Mouse (Mus musculus): Measurements from ENCODE around the gene Mup5. TPM values are rescaled to one million over a fixed set of nuclear protein-coding genes. Genes with fewer than 3 reads are reported as not detected.
"Not testable (repeated sequence)": the region's sequence is repeated elsewhere in the genome, so short reads cannot be mapped to it uniquely, and the experiment has no call there.

The Mup5 gene
- polyA plus RNA-seq, 1 experiment from 2014 or later, result not detected

- ATAC-seq; H3K27me3 ChIP-seq (replicated peaks); H3K4me3 ChIP-seq; H3K36me3 ChIP-seq; H3K9ac ChIP-seq; H3K4me2 ChIP-seq; H3K27ac ChIP-seq; H3K9me3 ChIP-seq (replicated peaks); H3K4me1 ChIP-seq: not testable (repeated sequence)
- 58% methylated on average over 1 of the region's 1 CpGs for WGBS (ENCODE audit: insufficient replicate concordance)
These were observed 45.3 kb downstream of the Mup5 start for GRCm38 (mm10) chr4:61789699-61790098.

- not testable (repeated sequence) for H3K4me2 ChIP-seq; H3K4me1 ChIP-seq; H3K9ac ChIP-seq; H3K27ac ChIP-seq; H3K36me3 ChIP-seq; ATAC-seq; H3K27me3 ChIP-seq (replicated peaks); H3K4me3 ChIP-seq; H3K9me3 ChIP-seq (replicated peaks)
- 71% methylated on average over 1 of the region's 1 CpGs for WGBS (ENCODE audit: insufficient replicate concordance)
These were observed 50.8 kb downstream of the Mup5 start for GRCm38 (mm10) chr4:61784231-61784630.

- H3K9ac ChIP-seq; H3K4me1 ChIP-seq; H3K4me2 ChIP-seq; H3K27ac ChIP-seq; H3K27me3 ChIP-seq (replicated peaks); H3K36me3 ChIP-seq; H3K9me3 ChIP-seq (replicated peaks); H3K4me3 ChIP-seq; ATAC-seq: not testable (repeated sequence)
- WGBS (ENCODE audit: insufficient replicate concordance), result 55% methylated on average over 1 of the region's 5 CpGs
These were observed 52.9 kb downstream of the Mup5 start, which contains the start of gene Mup19 for GRCm38 (mm10) chr4:61782169-61782568. Gene Mup19 (minus strand): TSS chr4:61782269.

Other genes starting within 250 kb of the Mup5 start
- not detected in 2 replicates for gene Mup17, start 239.4 kb downstream of the Mup5 start, polyA plus RNA-seq (2016; fragmentation: Nextera tagmentation; extraction: Ambion mirVana)
- not detected in 2 replicates for gene Mup18, start 161.1 kb downstream of the Mup5 start, polyA plus RNA-seq (2016; fragmentation: Nextera tagmentation; extraction: Ambion mirVana)
- not detected in 2 replicates for gene Mup19, start 53.0 kb downstream of the Mup5 start, polyA plus RNA-seq (2016; fragmentation: Nextera tagmentation; extraction: Ambion mirVana)
- not detected in 2 replicates for gene Mup20, start 218.9 kb upstream of the Mup5 start, polyA plus RNA-seq (2016; fragmentation: Nextera tagmentation; extraction: Ambion mirVana)